Mouse (Mus musculus) erythroblast, embryonic 14.5 days (primary cell): ENCODE data around the gene Il4. TPM values are rescaled to one million over a fixed set of nuclear protein-coding genes. Genes with fewer than 3 reads are reported as not detected.
"Not testable (repeated sequence)": the region's sequence is repeated elsewhere in the genome, so short reads cannot be mapped to it uniquely, and the experiment has no call there.

Experiments used
- H3K27me3 ChIP-seq: 2 replicates; pipeline ENCODE4 v1.6.1; 2012; ENCODE audit warnings: inconsistent platforms; ENCODE audit not compliant: control insufficient read depth
- H3K36me3 ChIP-seq: 2 replicates; pipeline ENCODE4 v1.6.1; 2012; ENCODE audit warnings: mild to moderate bottlenecking, inconsistent platforms; ENCODE audit not compliant: control insufficient read depth
- H3K4me1 ChIP-seq: 2 replicates; pipeline ENCODE4 v1.6.1; 2012; ENCODE audit warnings: inconsistent platforms; ENCODE audit not compliant: control insufficient read depth
- H3K4me3 ChIP-seq: replicated peaks from 2 replicates; pipeline ENCODE3; 2012; ENCODE audit warnings: moderate library complexity, mild to moderate bottlenecking, inconsistent platforms
- H3K9me3 ChIP-seq: 2 replicates; pipeline ENCODE4 v1.6.1; 2012; ENCODE audit warnings: low read length, inconsistent platforms, mixed read lengths; ENCODE audit not compliant: control insufficient read depth
- GATA1 ChIP-seq: IDR thresholded peaks from 2 replicates; pipeline ENCODE4 v1.6.1; 2012; ENCODE audit warnings: low read length, inconsistent platforms, mixed read lengths
- TAL1 ChIP-seq: IDR thresholded peaks from 3 replicates; pipeline ENCODE4 v1.6.1; 2012; ENCODE audit warnings: low read length, inconsistent platforms, mixed read lengths
- polyA plus RNA-seq: library from polyadenylated mRNA; stranded (reverse); fragments of >175 nt; gene quantifications from 2 replicates; pipeline ENCODE4 v1.2.3, GENCODE M21; 2012

Gene Il4
- polyA plus RNA-seq, 1 experiment = not detected

- TF ChIP-seq GATA1 = no peak
- TF ChIP-seq TAL1 = no peak
- no peaks in the 10 kb centered on the region for H3K9me3 ChIP-seq
- H3K27me3 ChIP-seq = no peaks in the 10 kb centered on the region
- peaks cover 17% of the 10 kb centered on the region for H3K4me1 ChIP-seq
- no peak overlapping the region for H3K4me3 ChIP-seq
- peaks cover 5% of the 10 kb centered on the region for H3K36me3 ChIP-seq
Measured at GRCm38 (mm10) chr11:53588279-53588678, 30.2 kb downstream of the Il4 start.

DNA sequence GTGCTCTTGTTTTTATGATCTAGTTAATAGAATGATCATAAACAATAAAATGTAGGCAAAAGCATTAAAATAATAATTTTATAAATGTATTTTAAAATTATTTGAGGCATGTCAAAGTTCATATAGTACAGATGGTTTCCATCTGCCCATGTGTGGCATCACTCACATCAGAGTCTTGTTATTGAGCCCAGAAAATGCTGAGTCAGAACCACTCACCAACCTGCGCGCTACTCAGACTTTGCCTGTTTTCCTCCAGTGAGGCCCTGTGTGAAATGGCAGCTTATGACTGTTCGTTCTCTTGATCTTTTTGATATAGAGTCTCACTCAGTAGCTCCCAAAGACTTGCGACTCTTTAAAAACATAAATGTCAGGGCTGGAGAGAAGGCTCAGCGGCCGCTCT, 33.0 kb downstream of the Il4 start:
- Histone ChIP-seq H3K4me1 (peaks cover 14% of the 10 kb centered on the region), H3K9me3 (no peaks in the 10 kb centered on the region), H3K36me3 (peaks cover 5% of the 10 kb centered on the region), H3K27me3 (no peaks in the 10 kb centered on the region), H3K4me3 (no peak overlapping the region)
- TF ChIP-seq TAL1 = no peak
- TF ChIP-seq GATA1 = no peak

DNA sequence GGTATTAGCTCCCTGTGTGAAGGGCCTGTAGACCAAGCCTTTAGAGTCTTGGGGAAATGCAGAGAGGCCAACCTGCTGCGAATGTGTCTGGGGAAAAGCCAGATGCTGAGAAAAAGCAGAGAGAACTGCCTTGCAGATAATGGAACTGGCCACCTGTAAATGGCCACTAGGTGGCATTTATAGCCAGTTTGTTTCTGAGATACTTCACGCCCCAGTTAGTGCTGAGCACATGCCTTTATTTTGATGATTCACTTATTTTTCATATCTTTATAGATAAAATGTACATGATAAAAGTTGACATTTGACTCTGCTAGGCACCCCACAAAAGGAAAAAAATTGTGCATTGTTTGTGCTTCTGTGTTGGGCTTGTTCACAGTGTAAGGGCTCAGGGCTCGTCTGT, 33.6 kb downstream of the Il4 start:
- H3K4me3 ChIP-seq = no peak overlapping the region
- peaks cover 11% of the 10 kb centered on the region for H3K4me1 ChIP-seq
- H3K9me3 ChIP-seq = no peaks in the 10 kb centered on the region
- H3K27me3 ChIP-seq = no peaks in the 10 kb centered on the region
- TF ChIP-seq TAL1 = no peak
- TF ChIP-seq GATA1 = no peak
- peaks cover 5% of the 10 kb centered on the region for H3K36me3 ChIP-seq

GRCm38 (mm10) chr11:53583151-53583550, 35.3 kb downstream of the Il4 start:
- no peak for TF ChIP-seq TAL1
- TF ChIP-seq GATA1 = no peak
- peaks cover 5% of the 10 kb centered on the region for H3K36me3 ChIP-seq
- H3K9me3 ChIP-seq = no peaks in the 10 kb centered on the region

DNA sequence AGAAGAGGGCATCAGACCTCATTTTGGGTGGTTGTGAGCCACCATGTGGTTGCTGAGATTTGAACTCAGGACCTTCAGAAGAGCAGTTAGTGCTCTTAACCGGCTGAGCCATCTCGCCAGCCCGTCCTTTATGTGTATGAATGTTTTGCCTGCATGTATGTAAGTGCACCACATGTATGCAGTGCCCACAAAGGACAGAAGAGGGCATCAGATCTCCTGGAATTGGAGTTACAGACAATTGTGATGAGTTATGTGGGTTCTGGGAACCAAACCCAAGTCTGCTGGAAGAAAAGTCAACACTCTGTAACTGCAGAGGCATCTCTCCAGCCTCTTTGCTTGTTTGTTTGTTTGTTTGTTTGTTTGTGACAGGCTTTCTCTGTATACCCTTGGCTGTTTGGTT, 37.9 kb downstream of the Il4 start:
- TF ChIP-seq GATA1 (no peak), TAL1 (no peak)
- Histone ChIP-seq H3K4me1 (peaks cover 8% of the 10 kb centered on the region), H3K9me3 (no peaks in the 10 kb centered on the region), H3K36me3 (peaks cover 5% of the 10 kb centered on the region), H3K27me3 (no peaks in the 10 kb centered on the region), H3K4me3 (no peak overlapping the region)

More at GRCm38 (mm10) chr11:53583151-53583550, 35.3 kb downstream of the Il4 start:
- H3K4me1 ChIP-seq = peaks cover 11% of the 10 kb centered on the region
- no peak overlapping the region for H3K4me3 ChIP-seq
- no peaks in the 10 kb centered on the region for H3K27me3 ChIP-seq

DNA sequence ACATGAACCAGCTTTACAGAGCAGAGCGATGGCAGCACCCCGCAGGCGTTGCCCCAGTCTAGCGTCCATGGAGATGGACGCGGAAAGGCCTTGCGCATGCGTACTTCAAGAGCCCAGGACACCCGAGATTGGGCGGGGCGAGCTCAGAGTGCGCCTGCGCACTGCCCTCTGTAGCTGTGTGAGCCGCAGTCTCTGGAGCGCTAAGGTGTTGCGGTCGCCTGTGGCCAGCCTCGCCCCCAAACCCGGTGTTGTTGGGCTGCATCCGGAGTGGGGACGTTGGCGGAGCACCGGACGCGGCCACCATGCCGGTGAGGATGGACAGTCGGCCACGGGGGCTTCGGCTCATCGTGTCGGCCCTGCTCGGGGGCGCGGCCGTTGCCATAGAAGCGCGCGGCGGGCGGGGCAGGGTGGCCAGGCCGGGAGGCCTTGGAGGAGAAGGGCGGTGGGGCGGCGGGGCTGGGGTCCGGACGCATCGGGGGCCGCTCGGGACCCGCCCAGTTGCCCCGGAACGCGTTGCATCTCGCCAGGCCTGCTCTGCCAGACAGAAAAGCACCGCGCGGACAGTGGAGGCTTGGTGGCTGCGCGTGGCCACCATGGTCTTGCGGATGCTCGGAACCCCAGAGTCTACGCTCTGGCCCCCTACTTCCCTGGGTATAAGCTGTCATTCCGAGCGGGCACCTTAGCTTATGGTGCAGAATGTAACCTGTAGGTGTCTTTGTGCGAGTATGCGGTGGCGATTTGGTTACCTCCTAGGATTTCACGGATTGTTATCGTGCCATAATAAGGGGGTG, 51.0 kb downstream of the Il4 start, which contains the start of gene Kif3a:
Gene Kif3a (plus strand): TSS at position 156 of the 791 bp plus-strand sequence.
- no peaks in the 10 kb centered on the region for H3K27me3 ChIP-seq
- no peak for TF ChIP-seq GATA1
- no peak for TF ChIP-seq TAL1
- H3K4me1 ChIP-seq = peaks cover 21% of the 10 kb centered on the region

DNA sequence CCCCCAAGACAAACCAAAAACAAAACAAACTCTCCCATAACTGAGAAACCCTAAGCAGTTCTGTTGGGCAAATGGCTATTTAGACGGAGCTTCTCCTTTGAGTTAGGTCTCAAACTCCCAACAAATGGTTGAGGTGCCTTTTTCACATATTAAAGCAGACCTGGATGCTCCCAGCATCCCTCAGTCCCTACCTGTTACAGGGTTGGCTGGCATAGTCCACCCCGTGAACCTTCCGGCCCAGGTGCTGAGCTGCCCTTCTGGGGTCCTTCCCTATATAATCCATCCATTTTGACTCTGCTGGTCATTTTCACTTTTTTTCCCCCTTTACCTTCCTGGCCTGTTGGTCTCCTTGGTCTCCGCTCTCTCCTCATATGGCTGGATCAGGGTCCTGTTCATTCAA, 51.8 kb downstream of the Il4 start:
- Histone ChIP-seq H3K9me3 (peaks cover 5% of the 10 kb centered on the region), H3K36me3 (no peaks in the 10 kb centered on the region), H3K4me3 (peak overlapping the region; percentile 95), H3K27me3 (no peaks in the 10 kb centered on the region), H3K4me1 (peaks cover 29% of the 10 kb centered on the region)
- no peak for TF ChIP-seq TAL1

More for the DNA sequence above, 51.0 kb downstream of the Il4 start, which contains the start of gene Kif3a:
- no peaks in the 10 kb centered on the region for H3K36me3 ChIP-seq
- peaks cover 5% of the 10 kb centered on the region for H3K9me3 ChIP-seq
- peak within 1 kb of the TSS; percentile 95 for H3K4me3 ChIP-seq

- H3K36me3 ChIP-seq = no peaks in the 10 kb centered on the region
- H3K4me3 ChIP-seq = no peak overlapping the region
- no peak for TF ChIP-seq TAL1
- TF ChIP-seq GATA1 = no peak
Measured at GRCm38 (mm10) chr11:53561986-53562385, 56.5 kb downstream of the Il4 start.

GRCm38 (mm10) chr11:53559980-53560379, 58.5 kb downstream of the Il4 start:
- peaks cover 12% of the 10 kb centered on the region for H3K4me1 ChIP-seq
- not testable (repeated sequence) for H3K36me3 ChIP-seq, H3K9me3 ChIP-seq, H3K4me3 ChIP-seq, H3K27me3 ChIP-seq

More at GRCm38 (mm10) chr11:53561986-53562385, 56.5 kb downstream of the Il4 start:
- Histone ChIP-seq H3K9me3 (peaks cover 5% of the 10 kb centered on the region), H3K4me1 (peaks cover 17% of the 10 kb centered on the region), H3K27me3 (no peaks in the 10 kb centered on the region)

DNA sequence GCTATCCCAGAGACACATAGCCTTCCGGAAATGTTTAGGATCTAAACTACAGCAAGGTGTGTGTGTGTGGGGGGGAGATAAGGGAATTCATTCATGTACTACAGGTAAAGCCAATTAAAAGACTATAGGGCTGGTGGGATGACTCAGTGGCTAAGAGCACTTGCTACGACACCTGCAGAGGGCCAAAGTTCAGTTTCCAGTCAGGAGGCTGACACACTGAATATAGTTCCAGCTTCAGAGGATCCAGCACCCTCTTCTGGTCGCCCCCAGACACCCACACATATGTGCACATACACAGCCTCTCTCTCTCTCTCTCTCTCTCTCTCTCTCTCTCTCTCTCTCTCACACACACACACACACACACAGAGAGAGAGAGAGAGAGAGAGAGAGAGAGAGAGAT, 60.5 kb downstream of the Il4 start:
- not testable (repeated sequence) for H3K36me3 ChIP-seq, H3K4me3 ChIP-seq, H3K27me3 ChIP-seq, H3K9me3 ChIP-seq
- H3K4me1 ChIP-seq = peaks cover 12% of the 10 kb centered on the region

GRCm38 (mm10) chr11:53556529-53556928, 61.9 kb downstream of the Il4 start:
- not testable (repeated sequence) for H3K4me1 ChIP-seq, H3K27me3 ChIP-seq, H3K9me3 ChIP-seq, H3K4me3 ChIP-seq, H3K36me3 ChIP-seq
